Mouse (Mus musculus) cerebellum, postnatal 10 days (tissue): ENCODE measurements at regions not wholly inside any gene's neighbourhood (a gene's known extent, or its start where the extent isn't known, plus 50 kb on each side); places are given as distances from the start of the nearest gene placed in this dataset.

Experiments used
- DNase-seq, 2 experiments: peaks; one replicate each; pipeline ENCODE4 v3.0.0; 2021; ENCODE audit warnings: mixed read lengths in 2 of 2

- peak; percentile 23 to 36 for DNase-seq
Observed at GRCm38 (mm10) chr9:8273253-8273652, 139.2 kb upstream of the Cep126 start.

- no peak for DNase-seq
Observed at GRCm38 (mm10) chr9:8249542-8249941, 115.4 kb upstream of the Cep126 start.

DNA sequence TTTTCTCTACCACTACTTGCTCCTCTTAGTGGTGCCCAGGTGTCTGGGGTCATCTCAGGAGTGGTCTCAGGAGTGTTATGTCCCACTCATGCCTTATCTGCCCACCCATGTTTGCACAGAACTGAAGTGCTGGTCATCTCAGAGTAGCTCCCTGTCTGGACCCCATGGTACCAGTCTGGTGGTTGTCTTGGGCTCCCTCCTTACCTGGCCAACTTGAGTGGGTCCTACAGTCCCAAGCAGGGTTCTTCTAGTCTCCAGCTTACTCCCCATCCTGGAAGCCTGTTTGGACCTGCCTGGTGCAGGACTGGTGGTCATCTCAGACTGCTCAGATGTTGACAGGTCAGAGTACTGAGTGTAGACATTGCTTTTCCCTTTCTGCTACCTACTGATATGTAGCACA lies 94.0 kb upstream of the Cep126 start:
- DNase-seq = no peak

DNA sequence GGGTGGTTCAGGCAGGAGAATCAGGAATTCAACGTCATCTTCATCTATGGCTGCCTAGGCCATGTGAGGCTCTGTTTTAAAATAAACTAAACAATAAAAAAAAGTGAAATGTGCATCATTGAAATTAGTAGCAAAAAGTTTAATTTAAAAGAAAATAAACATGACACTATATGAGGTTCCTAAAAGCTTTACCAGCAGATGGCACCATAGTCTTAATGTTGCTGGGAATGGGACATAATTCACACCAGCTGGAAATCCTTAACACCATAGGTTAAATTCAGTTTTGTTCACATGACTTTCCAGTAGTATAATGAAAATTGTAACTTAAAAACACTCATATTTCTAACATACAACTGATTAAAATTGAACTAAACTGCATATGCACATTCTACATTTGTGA lies 92.3 kb upstream of the Cep126 start:
- peak; percentile 29 to 64 for DNase-seq

DNA sequence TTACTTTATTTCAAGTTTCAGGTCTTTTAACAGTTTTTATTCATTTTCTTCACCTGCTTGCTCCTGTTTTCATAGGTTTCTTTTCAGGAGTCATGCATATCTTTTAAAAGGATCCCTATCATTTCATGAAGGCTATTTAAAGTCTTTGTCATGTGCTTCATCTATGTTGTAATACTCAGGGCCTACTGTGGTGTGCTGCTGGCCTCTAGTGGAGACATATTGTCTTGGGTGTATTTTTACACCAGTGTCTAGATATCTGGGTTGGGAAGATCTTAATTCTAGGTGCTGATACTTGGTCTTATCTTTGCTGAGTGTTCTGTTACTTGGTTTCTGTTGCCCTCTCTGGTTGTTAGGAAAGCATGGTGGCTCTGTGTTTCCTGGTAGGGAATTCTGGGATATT lies 74.8 kb upstream of the Cep126 start:
- DNase-seq = peak; percentile 56 to 60

DNA sequence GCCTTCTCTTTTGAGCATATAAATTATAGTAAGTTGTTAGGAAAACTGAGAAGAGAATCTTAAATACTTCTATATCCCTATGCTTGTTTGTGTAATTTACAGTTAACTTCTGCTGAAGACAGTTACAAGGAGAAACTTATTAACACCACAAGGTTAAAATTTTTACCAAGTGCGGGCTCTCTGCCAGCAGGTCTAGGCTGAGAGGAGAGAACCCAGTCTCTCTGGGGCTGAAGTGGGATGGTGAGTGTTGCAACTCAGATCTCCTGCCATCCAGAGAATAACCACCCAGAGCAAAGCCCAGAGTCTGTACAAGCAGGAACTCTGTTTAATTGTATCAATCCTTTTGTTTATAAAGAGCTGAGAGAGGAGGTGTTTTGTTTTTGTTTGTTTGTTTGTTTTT lies 51.3 kb upstream of the Cep126 start:
- DNase-seq = no peak
